Mouse (Mus musculus) kidney, adult 2 months (tissue): Measurements from ENCODE around the gene Mogat2. TPM values are rescaled to one million over a fixed set of nuclear protein-coding genes. Genes with fewer than 3 reads are reported as not detected.

Experiments used
- DNase-seq: peaks from one replicate; pipeline ENCODE4 v3.0.0; 2021
- H3K27ac ChIP-seq: fragments of 200-500 bp; 2 replicates; pipeline ENCODE4 v1.5.1; 2012; ENCODE audit warnings: low read depth, low read length, control low read depth, inconsistent platforms; ENCODE audit not compliant: insufficient read depth
- H3K27me3 ChIP-seq: fragments of 200-500 bp; replicated peaks from 2 replicates; pipeline ENCODE4 v1.6.1; 2012; ENCODE audit warnings: mild to moderate bottlenecking, moderate library complexity, low read length, inconsistent platforms; ENCODE audit not compliant: control insufficient read depth, insufficient read depth
- H3K36me3 ChIP-seq: fragments of 200-500 bp; 2 replicates; pipeline ENCODE4 v1.6.1; 2012; ENCODE audit warnings: mild to moderate bottlenecking, moderate library complexity, low read length, inconsistent platforms; ENCODE audit not compliant: control insufficient read depth, insufficient read depth
- H3K4me1 ChIP-seq: fragments of 200-500 bp; 2 replicates; pipeline ENCODE4 v1.6.1; 2011; ENCODE audit warnings: low read length; ENCODE audit not compliant: control insufficient read depth, insufficient read depth
- H3K4me3 ChIP-seq: fragments of 200-500 bp; 2 replicates; pipeline ENCODE4 v1.5.1; 2011; ENCODE audit warnings: mild to moderate bottlenecking, low read depth, low read length, control low read depth; ENCODE audit not compliant: insufficient read depth
- CTCF ChIP-seq: fragments of 200-500 bp; conservative IDR thresholded peaks from 2 replicates; pipeline ENCODE4 v1.5.1; 2011; ENCODE audit warnings: low read depth, mild to moderate bottlenecking, control low read depth, low read length, moderate library complexity, mixed read lengths; ENCODE audit not compliant: insufficient read depth, insufficient read length
- POLR2A ChIP-seq: fragments of 200-500 bp; IDR thresholded peaks from one replicate; pipeline ENCODE4 v1.6.1; 2011; ENCODE audit warnings: low read depth, low read length, control low read depth
- WGBS: fragments of 180-500 bp; shearing (Covaris S2); methylation state at CpG from one replicate; pipeline ENCODE4 v1.1.7; 2018; 5-methylcytosine and 5-hydroxymethylcytosine counted together
- polyA plus RNA-seq: library from polyadenylated mRNA; depleted of rRNA; stranded (reverse); fragments of >200 nt; gene quantifications from 2 replicates; pipeline ENCODE4 v1.2.3, GENCODE M21; 2012

Gene Mogat2
- polyA plus RNA-seq, 1 experiment = 29.6 TPM

DNA sequence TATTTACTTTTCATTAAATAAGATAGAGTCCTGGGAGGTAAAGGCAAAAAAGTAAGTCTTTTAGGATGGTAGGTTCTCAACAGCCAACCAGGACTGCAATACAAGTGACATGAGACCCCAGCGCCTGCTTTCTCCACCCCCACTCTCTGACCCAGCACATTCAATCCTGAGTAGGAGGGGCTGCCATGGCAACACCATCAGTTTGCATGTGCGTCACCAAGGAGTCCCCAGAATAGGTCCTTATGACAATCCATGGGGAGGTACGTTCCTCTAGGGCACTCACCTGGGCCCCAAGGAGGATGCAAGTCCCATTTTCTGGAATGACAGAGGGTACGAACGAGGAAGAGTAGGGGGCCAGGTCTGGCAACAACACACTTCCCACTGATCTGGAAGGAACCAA, 61.0 kb downstream of the Mogat2 start:
- TF ChIP-seq POLR2A (no peak), CTCF (no peak)
- peaks cover 7% of the 10 kb centered on the region for H3K4me1 ChIP-seq
- H3K4me3 ChIP-seq = no peak overlapping the region
- no peaks in the 10 kb centered on the region for H3K36me3 ChIP-seq
- H3K27me3 ChIP-seq = no peaks in the 10 kb centered on the region
- no peak for DNase-seq
- H3K27ac ChIP-seq = no peak overlapping the region
- WGBS = 91% methylated on average over 5 of the region's 5 CpGs

DNA sequence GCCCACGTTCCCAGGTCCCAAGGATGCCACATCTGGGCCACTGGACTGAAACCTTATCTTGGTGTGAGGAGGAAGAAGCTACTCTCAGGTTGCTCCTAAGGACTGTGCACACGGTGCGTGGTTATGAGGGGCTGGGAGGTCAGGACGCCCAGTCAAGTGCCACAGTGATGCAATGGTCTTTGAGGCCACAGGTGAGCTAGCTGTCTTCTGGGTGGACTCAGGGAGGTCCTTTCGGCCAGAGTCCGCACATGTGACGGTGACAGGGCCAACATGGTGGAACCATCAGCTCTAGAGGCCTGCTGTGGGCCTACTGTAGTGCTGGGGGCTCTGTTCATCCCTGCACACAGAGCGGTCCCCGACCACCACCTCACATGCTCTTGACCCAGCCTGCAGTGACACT, 62.8 kb downstream of the Mogat2 start:
- H3K4me3 ChIP-seq = no peak overlapping the region

DNA sequence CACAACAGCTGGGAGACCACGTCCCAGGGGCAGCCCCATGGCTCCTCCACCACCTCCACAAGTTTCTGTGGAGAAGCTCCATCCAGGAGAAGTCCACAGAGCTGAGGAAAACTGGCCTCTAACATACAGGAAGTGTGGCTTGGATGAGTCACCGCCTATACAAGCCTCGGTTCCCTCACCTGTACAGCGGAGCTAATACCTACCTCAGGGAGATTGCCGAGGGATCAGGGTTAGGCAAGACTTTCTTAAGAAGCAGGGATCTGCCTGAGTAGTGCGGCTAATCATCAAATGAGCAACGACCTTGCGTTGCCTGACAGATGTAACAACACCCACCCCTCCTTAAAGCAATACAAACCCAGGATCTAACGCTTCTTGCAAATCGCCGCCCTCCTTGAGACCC, 63.3 kb downstream of the Mogat2 start:
- Histone ChIP-seq H3K4me3 (no peak overlapping the region), H3K4me1 (peaks cover 23% of the 10 kb centered on the region), H3K27ac (no peak overlapping the region), H3K27me3 (no peaks in the 10 kb centered on the region), H3K36me3 (no peaks in the 10 kb centered on the region)
- WGBS = 65% methylated on average over 11 of the region's 11 CpGs
- TF ChIP-seq POLR2A (no peak), CTCF (no peak)
- no peak for DNase-seq

More for the DNA sequence above, 62.8 kb downstream of the Mogat2 start:
- no peak overlapping the region for H3K27ac ChIP-seq
- WGBS = 79% methylated on average over 9 of the region's 9 CpGs
- no peaks in the 10 kb centered on the region for H3K27me3 ChIP-seq
- no peak for DNase-seq
- H3K4me1 ChIP-seq = peaks cover 19% of the 10 kb centered on the region
- H3K36me3 ChIP-seq = no peaks in the 10 kb centered on the region
- TF ChIP-seq POLR2A (no peak), CTCF (no peak)

DNA sequence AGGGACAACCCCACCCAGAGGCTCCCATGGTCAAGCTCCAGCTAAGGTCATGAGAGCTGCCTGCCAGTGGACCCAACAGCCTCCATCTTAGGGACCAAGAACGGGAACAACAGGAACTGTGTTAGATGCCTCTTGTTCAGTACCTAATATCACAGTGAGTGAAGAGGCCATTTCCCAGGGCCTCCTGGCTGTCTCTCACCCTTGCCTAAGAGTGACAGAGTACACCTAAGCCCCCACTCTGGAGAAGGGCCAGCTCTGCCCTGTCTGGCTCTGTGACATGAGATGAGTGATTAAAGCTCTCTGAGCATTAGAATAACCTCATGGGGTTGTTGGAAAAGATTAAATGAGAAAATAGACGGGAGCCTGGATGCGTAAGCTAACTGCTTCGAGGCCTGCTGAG, 64.4 kb downstream of the Mogat2 start:
- DNase-seq = no peak
- Histone ChIP-seq H3K4me3 (no peak overlapping the region), H3K27ac (no peak overlapping the region), H3K4me1 (peaks cover 30% of the 10 kb centered on the region), H3K27me3 (no peaks in the 10 kb centered on the region), H3K36me3 (no peaks in the 10 kb centered on the region)
- 81% methylated on average over 4 of the region's 4 CpGs for WGBS
- no peak for TF ChIP-seq CTCF
- TF ChIP-seq POLR2A = no peak

DNA sequence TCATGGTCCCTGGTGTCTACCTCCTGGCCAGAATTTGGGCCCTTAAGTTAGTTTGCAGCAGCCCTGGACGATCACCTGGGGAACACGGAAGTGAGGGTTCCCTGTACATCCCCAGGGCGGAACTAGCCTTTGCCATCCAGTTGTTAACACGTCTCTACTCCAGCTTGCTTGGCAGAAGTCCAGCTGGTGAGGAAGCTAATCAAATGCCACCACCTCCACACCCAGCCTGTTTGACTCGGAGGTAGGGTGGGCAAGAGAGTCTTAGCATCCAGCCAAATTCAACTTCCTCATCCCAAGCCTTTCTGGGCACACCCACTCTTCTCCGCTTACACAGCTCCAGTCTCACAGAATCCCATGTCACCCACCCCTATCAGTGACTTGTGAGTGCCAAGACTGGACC, 65.5 kb downstream of the Mogat2 start:
- no peak for DNase-seq
- H3K36me3 ChIP-seq = no peaks in the 10 kb centered on the region
- peaks cover 39% of the 10 kb centered on the region for H3K4me1 ChIP-seq
- H3K27ac ChIP-seq = no peak overlapping the region
- TF ChIP-seq CTCF = no peak
- no peak for TF ChIP-seq POLR2A
- H3K27me3 ChIP-seq = no peaks in the 10 kb centered on the region
- WGBS = 64% methylated on average over 6 of the region's 6 CpGs
- H3K4me3 ChIP-seq = no peak overlapping the region

DNA sequence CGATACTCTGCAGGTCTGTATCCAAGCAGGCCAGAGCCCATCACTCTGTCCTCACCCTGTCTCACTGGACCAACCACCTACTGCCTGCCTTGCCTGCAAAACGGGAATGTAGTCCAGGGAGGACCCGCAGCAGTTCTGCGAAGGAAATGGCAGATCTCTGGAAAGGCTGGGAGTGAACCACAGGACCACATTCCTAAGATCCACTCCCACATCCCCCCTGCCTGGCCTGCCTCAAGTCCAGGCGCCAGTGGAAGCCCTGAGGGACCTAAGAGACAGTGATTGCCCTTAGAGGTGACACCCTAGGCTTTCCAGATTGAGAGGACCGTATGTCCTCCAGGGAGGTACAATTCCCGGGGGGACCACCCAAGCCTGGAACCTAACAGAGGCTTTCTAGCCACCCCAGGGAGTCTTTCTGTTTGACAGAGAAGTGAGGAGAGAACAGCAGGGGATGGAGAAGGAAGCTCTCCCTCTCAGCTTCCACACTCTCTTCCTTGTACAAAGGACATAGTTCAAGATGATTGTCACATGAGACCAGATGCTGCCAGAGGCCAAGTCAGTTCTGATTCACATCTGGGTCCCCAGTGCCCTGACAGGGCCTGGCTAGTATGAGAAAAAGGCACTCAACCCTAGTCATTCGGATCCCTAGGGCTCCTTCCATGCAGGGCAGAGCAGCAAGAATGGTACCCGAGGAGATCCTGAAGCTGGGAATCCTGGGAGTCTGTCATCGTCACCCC, 66.5 kb downstream of the Mogat2 start:
- no peak for TF ChIP-seq CTCF
- TF ChIP-seq POLR2A = no peak
- 54% methylated on average over 10 of the region's 10 CpGs for WGBS
- H3K4me3 ChIP-seq = no peak overlapping the region
- no peaks in the 10 kb centered on the region for H3K36me3 ChIP-seq
- DNase-seq = peak; percentile 57
- H3K27me3 ChIP-seq = no peaks in the 10 kb centered on the region
- H3K27ac ChIP-seq = no peak overlapping the region
- H3K4me1 ChIP-seq = peaks cover 44% of the 10 kb centered on the region

DNA sequence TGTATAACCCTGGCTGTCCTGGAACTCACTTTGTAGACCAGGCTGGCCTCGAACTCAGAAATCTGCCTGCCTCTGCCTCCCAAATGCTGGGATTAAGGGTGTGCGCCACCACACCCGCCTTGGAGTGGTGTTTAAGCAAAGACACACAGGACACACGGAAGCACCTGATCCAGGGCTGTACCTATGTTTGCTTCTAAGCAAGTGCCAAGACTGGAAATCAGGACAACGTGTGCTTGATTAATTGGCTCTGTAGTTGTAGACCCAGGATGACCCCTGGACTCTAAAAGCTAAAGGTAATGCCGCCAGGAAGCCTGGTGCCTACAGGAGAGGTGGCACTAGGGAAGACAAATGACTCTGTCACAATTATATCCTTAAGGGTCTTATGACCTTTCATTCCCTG, 67.9 kb downstream of the Mogat2 start:
- peak overlapping the region; percentile 61; the same call in 1 of the 2 replicates for H3K27ac ChIP-seq

More for the DNA sequence above, 67.9 kb downstream of the Mogat2 start:
- no peak for DNase-seq
- Histone ChIP-seq H3K27me3 (no peaks in the 10 kb centered on the region), H3K36me3 (no peaks in the 10 kb centered on the region), H3K4me1 (peaks cover 46% of the 10 kb centered on the region), H3K4me3 (no peak overlapping the region)
- TF ChIP-seq CTCF (no peak), POLR2A (no peak)
- WGBS = 73% methylated on average over 6 of the region's 6 CpGs
